Mouse (Mus musculus) spleen, adult 2 months (tissue): Measurements from ENCODE around the gene Olfr1393. TPM values are rescaled to one million over a fixed set of nuclear protein-coding genes. Genes with fewer than 3 reads are reported as not detected.

Source experiments
- DNase-seq, 2 experiments: peaks; one replicate each; pipeline versions ENCODE4 v3.0.0 to v3.0.0-alpha.2; 2012 to 2021; ENCODE audit warnings: low spot score in 2 of 2, low read depth in 1 of 2
- H3K27ac ChIP-seq: fragments of 200-500 bp; 2 replicates; pipeline ENCODE4 v1.5.1; 2012; ENCODE audit warnings: low read length, inconsistent platforms; ENCODE audit not compliant: insufficient read depth
- H3K27me3 ChIP-seq: fragments of 200-500 bp; 2 replicates; pipeline ENCODE4 v1.6.1; 2012; ENCODE audit warnings: mild to moderate bottlenecking, moderate library complexity, low read length, inconsistent platforms; ENCODE audit not compliant: control insufficient read depth, insufficient read depth
- H3K36me3 ChIP-seq: fragments of 200-500 bp; 2 replicates; pipeline ENCODE4 v1.6.1; 2012; ENCODE audit warnings: mild to moderate bottlenecking, low read length, inconsistent platforms; ENCODE audit not compliant: control insufficient read depth, insufficient read depth
- H3K4me1 ChIP-seq: fragments of 200-500 bp; 2 replicates; pipeline ENCODE4 v1.6.1; 2011; ENCODE audit warnings: inconsistent platforms; ENCODE audit not compliant: control insufficient read depth, insufficient read depth, insufficient read length
- H3K4me3 ChIP-seq: fragments of 200-500 bp; 2 replicates; pipeline ENCODE4 v1.5.1; 2011; ENCODE audit warnings: mild to moderate bottlenecking, inconsistent platforms; ENCODE audit not compliant: insufficient read depth, insufficient read length; ENCODE audit errors: extremely low read depth
- CTCF ChIP-seq: fragments of 200-500 bp; IDR thresholded peaks from 2 replicates; pipeline ENCODE4 v1.5.1; 2011; ENCODE audit warnings: mild to moderate bottlenecking, inconsistent platforms; ENCODE audit not compliant: insufficient read depth, insufficient read length, insufficient replicate concordance; ENCODE audit errors: extremely low read depth
- POLR2A ChIP-seq: fragments of 200-500 bp; IDR thresholded peaks from 2 replicates; pipeline ENCODE4 v1.6.1; 2011; ENCODE audit warnings: low read depth, low read length, inconsistent platforms
- WGBS: fragments of 180-500 bp; shearing (Covaris S2); methylation state at CpG from one replicate; pipeline ENCODE4 v1.1.7; 2018; 5-methylcytosine and 5-hydroxymethylcytosine counted together
- polyA plus RNA-seq: library from polyadenylated mRNA; depleted of rRNA; stranded (reverse); fragments of >200 nt; gene quantifications from 2 replicates; pipeline ENCODE4 v1.2.3, GENCODE M21; 2012

Olfr1393 gene
- polyA plus RNA-seq, 1 experiment, result 0.06 TPM

DNA sequence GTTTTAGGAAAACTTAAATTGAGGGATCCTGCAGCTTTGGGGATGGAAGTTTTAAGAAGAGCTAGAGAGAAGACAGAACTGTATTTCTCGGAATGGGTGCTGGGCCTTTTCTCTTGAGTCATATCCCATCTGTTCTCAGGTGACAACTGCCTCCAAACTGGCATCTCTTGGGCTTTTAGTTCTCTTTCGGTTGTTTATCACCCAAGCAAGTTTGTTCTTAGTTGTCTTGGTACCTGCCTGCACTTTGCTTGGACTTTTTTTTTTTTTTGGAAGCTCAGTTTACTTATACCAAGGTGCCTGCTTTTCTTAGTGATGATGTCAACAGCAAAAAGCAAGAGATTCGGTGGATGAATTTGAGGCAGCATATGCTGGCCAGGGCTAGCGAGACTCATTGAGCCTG is 31.6 kb upstream of the Olfr1393 start:
- Histone ChIP-seq H3K4me1 (peaks cover 30% of the 10 kb centered on the region), H3K27ac (peak overlapping the region; percentile 98), H3K27me3 (no peaks in the 10 kb centered on the region), H3K4me3 (no peak overlapping the region), H3K36me3 (no peaks in the 10 kb centered on the region)
- no peak for TF ChIP-seq CTCF
- no peak for TF ChIP-seq POLR2A
- DNase-seq, result no peak
- WGBS, result 59% methylated on average over 4 of the region's 4 CpGs

- peaks cover 1% of the 10 kb centered on the region; the same call in 1 of the 2 replicates for H3K36me3 ChIP-seq
- H3K27me3 ChIP-seq, result no peaks in the 10 kb centered on the region
- TF ChIP-seq CTCF, result no peak
- peak; percentile 67; the same call in 1 of the 2 replicates for TF ChIP-seq POLR2A
- peak overlapping the region; percentile 53 for H3K4me3 ChIP-seq
- H3K27ac ChIP-seq, result peak overlapping the region; percentile 98
- peak in 1 of 2 experiments; percentile 49 for DNase-seq
- 9% methylated on average over 2 of the region's 2 CpGs for WGBS
- peaks cover 27% of the 10 kb centered on the region for H3K4me1 ChIP-seq
Observed at GRCm38 (mm10) chr11:49247255-49247654, 30.8 kb upstream of the Olfr1393 start.

DNA sequence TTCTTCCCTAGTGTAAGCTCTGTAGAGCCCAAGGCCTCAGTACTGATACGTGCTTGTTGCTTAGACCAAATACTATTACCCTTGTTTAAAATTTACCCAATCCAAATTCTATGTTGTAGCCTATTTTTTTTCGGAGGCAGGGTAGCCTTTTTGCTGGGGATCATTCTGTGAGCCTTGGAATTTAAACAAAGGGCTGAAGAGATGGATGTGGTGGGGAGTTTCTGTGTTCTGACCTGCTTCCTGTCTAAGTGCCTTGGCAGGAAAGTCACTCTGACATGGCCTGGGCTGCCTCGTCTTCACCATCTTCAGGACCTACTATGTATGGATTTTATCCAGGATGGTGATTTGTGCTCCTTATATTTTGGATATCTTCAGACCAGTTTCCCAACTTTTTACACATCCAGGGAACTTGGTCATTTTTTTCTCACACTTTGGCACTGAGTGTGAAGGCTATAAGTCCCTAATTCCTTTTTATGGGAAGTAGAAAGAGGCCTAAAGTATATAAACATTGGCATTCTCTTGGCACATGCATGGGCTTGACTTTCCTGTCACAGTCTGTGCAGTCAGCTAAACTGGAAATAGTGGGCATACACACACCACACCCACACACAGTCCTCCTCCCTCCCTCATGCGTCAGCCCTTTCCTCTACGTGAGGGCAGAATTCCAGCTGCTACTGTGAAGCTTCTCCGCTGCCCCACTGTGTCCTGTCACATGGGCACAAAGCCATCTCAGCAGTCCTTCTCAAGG is 29.7 kb upstream of the Olfr1393 start:
- Histone ChIP-seq H3K27me3 (no peaks in the 10 kb centered on the region), H3K4me1 (peaks cover 27% of the 10 kb centered on the region), H3K27ac (peak overlapping the region; percentile 98), H3K36me3 (peaks cover 4% of the 10 kb centered on the region; the same call in 1 of the 2 replicates), H3K4me3 (peak overlapping the region; percentile 53)
- WGBS, result 10% methylated on average over 6 of the region's 6 CpGs
- TF ChIP-seq POLR2A, result peak; percentile 20; the same call in 1 of the 2 replicates
- TF ChIP-seq CTCF, result no peak
- DNase-seq, result peak in 1 of 2 experiments; percentile 51

DNA sequence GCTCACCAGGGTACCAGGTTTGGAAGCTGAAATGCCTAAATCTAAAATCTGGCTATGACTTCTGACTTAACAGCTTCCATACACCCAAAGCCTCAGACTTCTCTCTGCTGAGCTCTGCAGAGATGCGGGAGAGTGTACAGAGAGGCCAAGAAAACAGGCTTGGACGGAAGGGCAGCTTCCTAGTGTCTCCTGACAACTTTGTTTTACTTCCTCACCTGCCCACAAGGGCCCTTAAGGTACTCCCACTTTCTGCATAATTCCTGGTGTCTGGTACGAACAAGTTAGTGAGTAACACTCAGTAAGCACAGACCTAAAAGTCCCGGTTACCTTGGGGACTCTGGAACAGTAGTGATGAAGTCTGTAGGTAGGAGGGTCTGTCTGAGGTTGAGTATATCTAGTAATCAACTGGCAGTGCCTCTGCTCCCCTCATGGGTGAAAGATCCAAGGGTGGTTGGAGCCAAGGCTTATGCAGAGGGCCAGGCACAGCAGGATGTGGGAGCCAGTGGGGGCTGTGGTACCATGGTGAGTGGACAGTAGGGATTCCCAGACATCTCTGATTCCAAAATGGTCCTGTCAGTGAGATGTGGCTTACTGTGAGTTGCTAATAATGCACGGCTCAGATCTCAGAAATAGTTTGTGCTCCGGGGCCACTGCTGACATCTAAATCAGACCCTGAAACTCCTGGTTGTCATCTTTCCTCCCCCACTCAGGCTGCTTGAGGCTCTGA is 29.0 kb upstream of the Olfr1393 start:
- TF ChIP-seq POLR2A, result no peak
- TF ChIP-seq CTCF, result no peak
- no peaks in the 10 kb centered on the region for H3K27me3 ChIP-seq
- no peak for DNase-seq
- H3K4me1 ChIP-seq, result peaks cover 27% of the 10 kb centered on the region
- 9% methylated on average over 6 of the region's 6 CpGs for WGBS
- H3K36me3 ChIP-seq, result peaks cover 10% of the 10 kb centered on the region
- H3K27ac ChIP-seq, result peak overlapping the region; percentile 98
- H3K4me3 ChIP-seq, result peak overlapping the region; percentile 43

- TF ChIP-seq CTCF (no peak), POLR2A (no peak)
- Histone ChIP-seq H3K4me3 (peak overlapping the region; percentile 70), H3K4me1 (peaks cover 27% of the 10 kb centered on the region), H3K27ac (peak overlapping the region; percentile 98), H3K27me3 (no peaks in the 10 kb centered on the region), H3K36me3 (peaks cover 17% of the 10 kb centered on the region)
- 1% methylated on average over 10 of the region's 10 CpGs for WGBS
- DNase-seq, result peak; percentile 78 to 82
Observed at GRCm38 (mm10) chr11:49249811-49250421, 28.2 kb upstream of the Olfr1393 start.

- peak; percentile 39 to 93 for DNase-seq
- no peaks in the 10 kb centered on the region for H3K27me3 ChIP-seq
- under 1% methylated on average over 44 of the region's 45 CpGs for WGBS
- peaks cover 18% of the 10 kb centered on the region for H3K36me3 ChIP-seq
- H3K27ac ChIP-seq, result peak overlapping the region; percentile 98
- peaks cover 20% of the 10 kb centered on the region for H3K4me1 ChIP-seq
- TF ChIP-seq CTCF, result peak; percentile 20; the same call in 1 of the 2 replicates
- peak; percentile 95 for TF ChIP-seq POLR2A
- H3K4me3 ChIP-seq, result peak overlapping the region; percentile 70
Observed at GRCm38 (mm10) chr11:49250422-49251379, 27.4 kb upstream of the Olfr1393 start.
